Mouse (Mus musculus) liver, embryonic 11.5 days (tissue): Measurements from ENCODE around the gene Ercc2. TPM values are rescaled to one million over a fixed set of nuclear protein-coding genes. Genes with fewer than 3 reads are reported as not detected.

Experiments used
- ATAC-seq: fragments of 200-750 bp; cut with Nextera tagmentation; replicated peaks from 2 replicates; pipeline ENCODE4 v1.8.0; 2017; ENCODE audit warnings: moderate number of reproducible peaks, mild to moderate bottlenecking, moderate TSS enrichment, moderate library complexity; ENCODE audit not compliant: low FRiP score
- DNase-seq: peaks from one replicate; pipeline ENCODE4 v3.0.0-alpha.2; 2017; ENCODE audit warnings: low spot score
- H3K27ac ChIP-seq: fragments of 300-500 bp; sonication (generic); 2 replicates; pipeline ENCODE4 v1.5.1; 2014; ENCODE audit warnings: mild to moderate bottlenecking, low read depth, low read length, control low read depth
- H3K27me3 ChIP-seq: fragments of 300-500 bp; sonication (generic); replicated peaks from 2 replicates; pipeline ENCODE4 v1.6.1; 2014; ENCODE audit warnings: low read length, mixed read lengths; ENCODE audit not compliant: control insufficient read depth, insufficient read depth
- H3K36me3 ChIP-seq: fragments of 300-500 bp; sonication (generic); 2 replicates; pipeline ENCODE4 v1.6.1; 2014; ENCODE audit warnings: mild to moderate bottlenecking, low read length, moderate library complexity, mixed read lengths; ENCODE audit not compliant: control insufficient read depth, insufficient read depth
- H3K4me1 ChIP-seq: fragments of 300-500 bp; sonication (generic); replicated peaks from 2 replicates; pipeline ENCODE4 v1.6.1; 2014; ENCODE audit warnings: low read length, mixed read lengths; ENCODE audit not compliant: control insufficient read depth, insufficient read depth
- H3K4me2 ChIP-seq: fragments of 300-500 bp; sonication (generic); 2 replicates; pipeline ENCODE4 v1.6.1; 2014; ENCODE audit warnings: mild to moderate bottlenecking, control low read depth, moderate library complexity
- H3K4me3 ChIP-seq: fragments of 300-500 bp; sonication (generic); 2 replicates; pipeline ENCODE4 v1.5.1; 2014; ENCODE audit warnings: low read depth, low read length, control low read depth
- H3K9ac ChIP-seq: fragments of 300-500 bp; sonication (generic); 2 replicates; pipeline ENCODE4 v1.6.1; 2014; ENCODE audit warnings: low read depth, low read length, control low read depth
- H3K9me3 ChIP-seq: fragments of 300-500 bp; sonication (generic); 2 replicates; pipeline ENCODE4 v1.6.1; 2016; ENCODE audit warnings: low read length, inconsistent platforms, mixed read lengths; ENCODE audit not compliant: control insufficient read depth
- WGBS: fragments of 180-500 bp; shearing (Covaris S2); extraction: QIAGEN DNeasy Blood & Tissue Kit; methylation state at CpG from one replicate; pipeline ENCODE4 v1.1.7; 2014; 5-methylcytosine and 5-hydroxymethylcytosine counted together
- polyA plus RNA-seq: library from polyadenylated mRNA; unstranded; fragments of >200 nt; fragmentation: Nextera tagmentation; extraction: Ambion mirVana; gene quantifications from 2 replicates; pipeline ENCODE4 v1.2.1, GENCODE M21; 2014

Ercc2 gene
- polyA plus RNA-seq: 14.0 and 15.6 TPM in 2 replicates

DNA sequence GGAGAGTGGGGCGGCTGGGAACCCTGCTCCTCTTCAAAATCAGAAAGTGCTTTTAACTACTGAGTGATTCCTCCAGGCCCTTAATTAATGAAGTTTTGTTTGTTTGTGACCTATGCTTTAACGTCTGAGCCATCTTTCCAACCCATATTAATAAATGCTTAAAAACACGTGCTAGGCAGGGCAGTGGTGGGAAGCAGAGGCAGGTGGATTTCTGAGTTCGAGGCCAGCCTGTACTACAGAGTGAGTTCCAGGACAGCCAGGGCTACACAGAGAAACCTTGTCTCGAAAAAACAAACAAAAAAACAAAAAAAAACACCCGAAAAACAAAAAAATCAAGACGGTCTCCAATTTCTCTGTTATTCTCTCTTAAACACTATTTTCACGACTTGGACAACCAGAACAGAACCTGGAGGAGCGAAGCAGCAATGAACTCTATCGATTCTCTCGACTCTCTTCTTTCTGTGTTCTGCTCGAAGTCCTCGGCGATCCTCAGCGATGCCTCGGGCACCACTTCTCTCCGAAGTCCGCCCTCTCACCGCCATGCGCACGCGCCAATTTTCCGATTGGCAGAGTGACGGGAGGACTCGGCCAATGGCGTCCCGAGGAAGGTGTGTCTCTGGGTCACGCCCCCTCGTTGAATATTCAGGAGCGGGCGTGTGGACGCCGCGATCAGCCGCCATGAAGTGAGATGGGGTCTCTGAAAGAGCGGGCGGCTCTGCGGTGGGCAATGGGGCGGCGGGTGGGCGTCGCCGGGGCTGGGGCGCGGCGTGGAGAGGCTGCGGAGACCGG, at the start of gene Ercc2:
Gene Ercc2 (plus strand): TSS at position 634 of the 789 bp plus-strand sequence.
- DNase-seq (peak; percentile 98), ATAC-seq (peak; percentile 95)
- H3K27me3 ChIP-seq: no peaks in the 10 kb centered on the region
- peaks cover 17% of the 10 kb centered on the region for H3K36me3 ChIP-seq
- H3K9ac ChIP-seq: peak within 1 kb of the TSS; percentile 82
- H3K9me3 ChIP-seq: no peaks in the 10 kb centered on the region
- H3K27ac ChIP-seq: peak within 1 kb of the TSS; percentile 13
- H3K4me2 ChIP-seq: peak within 1 kb of the TSS; percentile 95
- H3K4me3 ChIP-seq: peak within 1 kb of the TSS; percentile 97
- peaks cover 8% of the 10 kb centered on the region for H3K4me1 ChIP-seq
- WGBS: 6% methylated on average over 48 of the region's 48 CpGs

DNA sequence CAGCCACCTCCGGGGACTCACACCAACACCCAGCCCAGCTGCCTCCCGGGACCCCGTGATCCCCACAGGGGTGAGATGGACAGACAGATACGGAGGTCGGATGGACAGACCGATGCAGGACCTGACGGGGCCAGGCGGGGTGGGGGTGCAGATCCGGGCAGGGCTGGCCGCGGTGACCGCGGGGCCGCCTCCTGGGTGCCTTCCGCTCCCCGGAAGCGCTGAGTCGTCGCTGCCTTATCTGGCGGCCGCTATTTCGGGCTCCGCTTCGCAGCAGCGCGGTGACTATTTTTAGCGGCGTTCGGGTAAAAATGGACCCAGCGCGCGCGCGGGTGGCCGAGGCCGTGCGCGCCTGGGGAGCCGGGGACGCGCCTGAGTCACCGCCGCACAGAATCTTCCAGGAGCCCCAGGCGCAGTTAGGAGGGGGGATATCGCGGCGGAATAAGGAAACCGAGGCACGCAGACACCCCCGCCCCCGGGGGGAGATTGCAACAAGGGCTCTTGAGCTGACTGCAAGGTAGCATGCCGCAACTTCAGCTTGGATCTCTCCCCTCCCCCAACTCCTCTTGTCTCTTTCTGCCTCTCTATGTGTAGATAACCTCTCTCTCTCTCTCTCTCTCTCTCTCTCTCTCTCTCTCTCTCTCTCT, 49.0 kb upstream of the Ercc2 start:
- Histone ChIP-seq H3K4me1 (peaks cover 11% of the 10 kb centered on the region), H3K27ac (peak overlapping the region; percentile 58; the same call in 1 of the 2 replicates)

GRCm38 (mm10) chr7:19335583-19335982, 46.2 kb upstream of the Ercc2 start:
- Histone ChIP-seq H3K4me1 (peaks cover 10% of the 10 kb centered on the region), H3K27me3 (0 out of 2 replicates have a peak, but pooled peaks cover 3% of the 10 kb centered on the region)

More for the DNA sequence above, 49.0 kb upstream of the Ercc2 start:
- peak overlapping the region; percentile 91 for H3K4me2 ChIP-seq
- peak; percentile 73 for DNase-seq
- ATAC-seq: peak; percentile 75
- H3K9me3 ChIP-seq: no peaks in the 10 kb centered on the region
- H3K36me3 ChIP-seq: no peaks in the 10 kb centered on the region
- H3K27me3 ChIP-seq: no peaks in the 10 kb centered on the region; the same call in 1 of the 2 replicates
- WGBS: under 1% methylated on average over 50 of the region's 52 CpGs
- H3K9ac ChIP-seq: peak overlapping the region; percentile 68
- peak overlapping the region; percentile 67 for H3K4me3 ChIP-seq

DNA sequence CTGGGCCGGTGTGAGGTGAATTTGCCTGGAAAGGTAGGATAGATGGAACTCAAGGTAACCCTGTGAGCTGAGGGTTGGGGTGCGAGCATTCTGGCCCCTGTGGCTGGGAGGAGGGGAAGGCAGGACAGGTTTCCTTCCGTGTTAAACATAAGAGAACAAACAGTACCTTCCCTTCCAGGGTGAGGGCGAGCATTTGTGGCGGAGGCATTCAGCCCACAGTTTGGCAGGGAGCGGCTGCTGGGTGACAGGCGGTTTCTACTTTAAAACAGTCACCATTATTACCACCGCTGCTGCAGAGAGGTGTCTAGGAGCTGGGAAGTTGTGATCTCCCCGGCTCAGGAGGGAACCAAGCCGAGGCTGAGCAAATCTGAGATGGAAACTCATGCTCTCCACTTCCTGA, 44.7 kb upstream of the Ercc2 start:
- 51% methylated on average over 10 of the region's 10 CpGs for WGBS
- H3K4me1 ChIP-seq: peaks cover 15% of the 10 kb centered on the region
- DNase-seq (no peak), ATAC-seq (no peak)
- no peaks in the 10 kb centered on the region for H3K36me3 ChIP-seq
- no peak overlapping the region for H3K9ac ChIP-seq
- no peaks in the 10 kb centered on the region for H3K9me3 ChIP-seq
- H3K27me3 ChIP-seq: peaks cover 17% of the 10 kb centered on the region
- H3K4me2 ChIP-seq: no peak overlapping the region
- no peak overlapping the region for H3K27ac ChIP-seq
- H3K4me3 ChIP-seq: no peak overlapping the region

More at GRCm38 (mm10) chr7:19335583-19335982, 46.2 kb upstream of the Ercc2 start:
- Histone ChIP-seq H3K9ac (no peak overlapping the region), H3K4me3 (no peak overlapping the region), H3K27ac (no peak overlapping the region), H3K4me2 (no peak overlapping the region), H3K36me3 (no peaks in the 10 kb centered on the region), H3K9me3 (no peaks in the 10 kb centered on the region)
- ATAC-seq: no peak
- WGBS: 42% methylated on average over 3 of the region's 3 CpGs
- no peak for DNase-seq

GRCm38 (mm10) chr7:19338060-19338459, 43.8 kb upstream of the Ercc2 start:
- H3K9me3 ChIP-seq: no peaks in the 10 kb centered on the region
- H3K4me2 ChIP-seq: no peak overlapping the region
- no peaks in the 10 kb centered on the region for H3K36me3 ChIP-seq
- H3K4me3 ChIP-seq: no peak overlapping the region
- peaks cover 15% of the 10 kb centered on the region for H3K4me1 ChIP-seq
- peaks cover 22% of the 10 kb centered on the region for H3K27me3 ChIP-seq
- no peak for DNase-seq
- no peak overlapping the region for H3K9ac ChIP-seq
- H3K27ac ChIP-seq: no peak overlapping the region
- 50% methylated on average over 2 of the region's 2 CpGs for WGBS
- no peak for ATAC-seq

- DNase-seq: no peak
- Histone ChIP-seq H3K4me3 (no peak overlapping the region), H3K4me2 (no peak overlapping the region), H3K9me3 (no peaks in the 10 kb centered on the region), H3K4me1 (peaks cover 13% of the 10 kb centered on the region), H3K36me3 (no peaks in the 10 kb centered on the region), H3K27me3 (peaks cover 22% of the 10 kb centered on the region), H3K27ac (no peak overlapping the region), H3K9ac (no peak overlapping the region)
- ATAC-seq: no peak
- 64% methylated on average over 7 of the region's 7 CpGs for WGBS
These were observed 43.2 kb upstream of the Ercc2 start for GRCm38 (mm10) chr7:19338596-19338995.

- Histone ChIP-seq H3K27ac (no peak overlapping the region), H3K9ac (no peak overlapping the region), H3K4me2 (no peak overlapping the region), H3K27me3 (peaks cover 22% of the 10 kb centered on the region), H3K4me3 (no peak overlapping the region), H3K9me3 (no peaks in the 10 kb centered on the region), H3K4me1 (peaks cover 29% of the 10 kb centered on the region), H3K36me3 (no peaks in the 10 kb centered on the region)
- 23% methylated on average over 10 of the region's 10 CpGs for WGBS
- ATAC-seq: no peak
- DNase-seq: no peak
These were observed 40.6 kb upstream of the Ercc2 start for GRCm38 (mm10) chr7:19341250-19341649.

DNA sequence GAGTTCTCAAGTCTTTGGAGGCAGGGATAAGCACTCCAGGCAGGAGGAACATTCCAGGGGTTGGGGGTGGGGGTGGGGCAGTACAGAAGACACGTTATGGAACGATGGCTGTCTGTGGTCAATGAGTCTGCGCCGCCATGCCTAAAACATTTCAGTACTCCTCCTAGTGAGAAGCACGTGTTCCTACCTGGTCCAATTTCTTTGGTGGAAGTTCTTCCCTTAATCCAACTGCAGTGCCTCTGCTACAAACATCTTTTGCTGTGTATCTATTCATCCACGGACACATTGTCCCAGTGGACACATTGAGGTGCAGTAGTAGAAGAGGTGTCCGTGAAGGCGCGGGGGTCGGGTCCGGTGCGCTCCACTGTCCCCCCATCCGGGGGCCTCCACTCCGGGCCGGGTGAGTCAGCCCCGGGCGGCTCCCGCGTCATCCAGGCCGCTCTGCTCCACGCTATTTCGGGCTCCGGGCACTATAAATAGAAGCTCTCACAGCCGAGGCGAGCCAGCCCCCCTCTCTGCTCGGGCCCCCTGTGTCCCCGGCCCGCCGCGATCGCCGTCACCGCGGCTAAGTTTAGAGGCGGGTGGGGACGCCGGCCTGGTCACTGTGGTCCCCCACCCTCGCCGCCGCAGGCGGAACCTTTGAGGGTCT, 39.9 kb upstream of the Ercc2 start:
- Histone ChIP-seq H3K4me2 (peak overlapping the region; percentile 69), H3K9ac (no peak overlapping the region), H3K27ac (no peak overlapping the region), H3K27me3 (peaks cover 22% of the 10 kb centered on the region), H3K36me3 (no peaks in the 10 kb centered on the region), H3K9me3 (no peaks in the 10 kb centered on the region), H3K4me1 (peaks cover 29% of the 10 kb centered on the region), H3K4me3 (peak overlapping the region; percentile 44)
- DNase-seq (no peak), ATAC-seq (no peak)
- 1% methylated on average over 41 of the region's 41 CpGs for WGBS
